Mouse (Mus musculus): ENCODE results near the gene Gm6337.
"Not testable (repeated sequence)": the region's sequence is repeated elsewhere in the genome, so short reads cannot be mapped to it uniquely, and the experiment has no call there.

The Gm6337 gene

DNA sequence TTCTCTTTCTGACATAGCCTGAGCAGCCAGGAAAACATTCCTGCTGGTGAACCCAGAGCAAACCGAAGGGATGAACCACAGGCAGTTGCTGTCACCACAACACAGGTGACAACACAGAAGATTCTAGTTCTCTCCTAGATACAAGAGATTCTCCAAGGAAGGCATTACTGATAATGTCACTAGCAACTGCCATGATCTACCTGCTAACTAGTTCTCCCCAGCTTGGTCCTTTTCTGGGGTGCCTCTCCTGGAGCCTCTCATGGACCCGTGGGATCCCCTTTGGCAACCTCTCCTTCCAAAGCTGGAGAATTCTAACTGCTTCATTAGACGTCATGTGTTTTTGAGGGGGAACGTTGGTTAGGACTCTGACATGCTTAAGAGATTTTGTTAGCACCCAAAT lies at the start of gene Gm6337:
Gm6337 (minus strand) TSS at position 101 of the 400 bp plus-strand sequence.
- DNase-seq (ENCODE audit: low read depth), result not testable (repeated sequence)

DNA sequence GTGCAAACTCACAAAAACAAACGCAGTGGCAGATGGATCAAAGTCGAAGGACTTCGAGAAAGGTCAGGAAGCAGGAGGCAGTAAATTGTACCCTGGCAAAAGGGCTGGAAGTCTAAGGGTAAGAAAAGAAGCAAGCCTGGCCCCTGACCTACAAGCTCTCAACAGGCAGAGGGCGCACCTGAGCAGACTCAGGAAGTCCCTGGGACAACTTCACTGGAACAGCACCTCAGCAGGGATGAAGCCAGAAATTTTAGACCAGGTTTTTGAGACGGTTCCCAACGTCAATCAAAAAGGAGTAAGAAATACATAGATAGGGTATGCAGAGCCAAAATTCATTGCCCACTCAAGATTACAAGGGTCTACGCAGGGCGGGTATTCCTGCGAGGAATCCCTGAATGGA lies 49.4 kb upstream of the Gm6337 start:
- not testable (repeated sequence) for DNase-seq (ENCODE audit: low read depth)

DNA sequence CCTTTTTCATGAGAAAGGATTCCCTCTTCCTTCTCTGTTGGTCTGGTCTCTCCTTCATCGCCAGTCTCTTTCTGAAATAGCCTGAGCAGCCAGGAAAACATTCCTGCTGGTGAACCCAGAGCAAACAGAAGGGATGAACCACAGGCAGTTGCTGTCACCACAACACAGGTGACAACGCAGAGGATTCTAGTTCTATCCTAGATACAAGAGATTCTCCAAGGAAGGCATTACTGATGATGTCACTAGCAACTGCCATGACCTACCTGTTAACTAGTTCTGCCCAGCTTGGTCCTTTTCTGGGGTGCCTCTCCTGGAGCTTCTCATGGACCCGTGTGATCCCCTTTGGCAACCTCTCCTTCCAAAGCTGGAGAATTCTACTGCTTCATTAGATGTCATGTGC lies 35.8 kb upstream of the Gm6337 start, which contains the start of gene Gm8206:
Gm8206 (minus strand) TSS at position 101 of the 400 bp plus-strand sequence.
- DNase-seq (ENCODE audit: low read depth), result not testable (repeated sequence)
